Mouse (Mus musculus): ENCODE measurements at regions not wholly inside any gene's neighbourhood (a gene's known extent, or its start where the extent isn't known, plus 50 kb on each side); places are given as distances from the start of the nearest gene placed in this dataset.

GRCm38 (mm10) chr12:77788273-77788672, 405.8 kb upstream of the Gm6657 start:
- TF ChIP-seq CTCF (conservative IDR thresholded peaks at IDR 0.05; ENCODE audit: low read length) (no peak), NANOG (IDR thresholded peaks at IDR 0.05; ENCODE audit: borderline replicate concordance, low read length) (no peak), POU5F1 (IDR thresholded peaks at IDR 0.05; ENCODE audit: borderline replicate concordance, low read length) (no peak)

Data from E14TG2a.4 (cell line).